Mouse (Mus musculus): Measurements from ENCODE around the gene Popdc3. TPM values are rescaled to one million over a fixed set of nuclear protein-coding genes. Genes with fewer than 3 reads are reported as not detected.

Popdc3 gene
- polyA plus RNA-seq, 1 experiment from 2014 or later: 0.75 TPM

DNA sequence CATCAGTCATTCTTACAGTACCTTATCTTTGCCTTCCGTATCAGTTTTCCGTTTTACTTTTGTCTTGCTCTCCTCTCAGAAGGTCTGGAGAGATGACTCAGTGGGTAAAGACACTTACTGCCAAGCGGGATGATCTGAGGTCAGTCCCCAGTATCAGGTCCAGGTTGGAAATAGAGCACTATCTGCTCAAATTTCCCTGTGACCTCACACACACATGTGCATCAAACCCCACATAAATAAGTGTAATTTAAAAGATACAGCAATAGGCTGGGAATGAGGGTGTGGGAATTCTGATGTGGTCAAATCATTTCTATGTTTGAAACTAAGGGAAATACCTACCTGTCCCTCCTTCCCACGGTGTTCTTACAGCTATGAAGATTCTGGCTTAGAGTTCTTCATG lies 121.6 kb downstream of the Popdc3 start:
- Histone ChIP-seq H3K4me2 (replicated peaks; ENCODE audit: low read depth, low read length) (no peak overlapping the region), H3K9ac (replicated peaks; ENCODE audit: low read length) (no peak overlapping the region), H3K9me3 (ENCODE audit: low read length) (no peaks in the 10 kb centered on the region), H3K4me3 (ENCODE audit: low read length) (no peak overlapping the region), H3K36me3 (ENCODE audit: insufficient read depth, low read length) (no peaks in the 10 kb centered on the region), H3K27me3 (ENCODE audit: insufficient read depth, low read length) (no peaks in the 10 kb centered on the region), H3K27ac (ENCODE audit: low read length) (no peak overlapping the region), H3K4me1 (ENCODE audit: insufficient read depth, low read length) (no peaks in the 10 kb centered on the region)
- WGBS: 79% methylated on average over 4 of the region's 4 CpGs
- ATAC-seq (ENCODE audit: low FRiP score, low TSS enrichment): no peak

DNA sequence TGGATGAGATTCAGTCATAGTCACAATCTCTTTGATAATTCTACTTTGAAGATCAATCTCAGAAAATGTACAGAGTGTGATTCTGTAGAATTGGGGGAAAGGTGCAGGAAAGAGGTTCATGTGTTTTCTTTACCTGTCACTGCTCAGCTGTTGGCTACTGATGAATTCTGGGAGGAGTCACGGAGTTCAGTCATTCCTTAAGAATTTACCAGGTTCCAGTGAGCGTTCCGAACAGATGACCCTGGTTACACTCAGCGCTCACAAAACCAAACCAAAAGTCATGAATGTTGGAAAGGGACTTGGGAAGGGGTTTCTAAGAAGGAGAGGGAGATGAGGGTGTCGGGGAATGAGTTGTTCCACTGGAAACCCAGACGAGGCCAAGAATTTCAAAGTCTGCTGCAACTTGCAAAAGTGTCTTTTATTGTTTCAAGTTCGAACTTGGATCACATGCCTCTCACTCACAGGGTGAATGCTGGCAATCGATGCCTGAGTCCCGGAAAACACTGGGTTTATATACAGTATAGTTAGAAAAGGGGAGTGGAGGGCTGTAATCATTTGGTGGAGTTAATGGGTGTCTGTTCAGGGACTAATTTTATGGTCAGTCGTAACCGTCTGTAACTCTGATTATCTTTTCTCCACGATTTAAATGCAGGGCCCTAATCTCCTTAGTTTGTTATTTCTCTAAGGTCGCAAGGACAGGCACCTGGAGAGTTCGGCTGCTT lies 125.6 kb downstream of the Popdc3 start:
- no peaks in the 10 kb centered on the region for H3K4me1 ChIP-seq (ENCODE audit: insufficient read depth, low read length)
- no peak overlapping the region for H3K27ac ChIP-seq (ENCODE audit: low read length)
- WGBS: 33% methylated on average over 14 of the region's 14 CpGs
- H3K27me3 ChIP-seq (ENCODE audit: insufficient read depth, low read length): no peaks in the 10 kb centered on the region
- no peaks in the 10 kb centered on the region for H3K36me3 ChIP-seq (ENCODE audit: insufficient read depth, low read length)
- no peaks in the 10 kb centered on the region for H3K9me3 ChIP-seq (ENCODE audit: low read length)
- no peak overlapping the region for H3K4me2 ChIP-seq (replicated peaks; ENCODE audit: low read depth, low read length)
- no peak overlapping the region for H3K4me3 ChIP-seq (ENCODE audit: low read length)
- ATAC-seq (ENCODE audit: low FRiP score, low TSS enrichment): no peak
- H3K9ac ChIP-seq (replicated peaks; ENCODE audit: low read length): no peak overlapping the region

DNA sequence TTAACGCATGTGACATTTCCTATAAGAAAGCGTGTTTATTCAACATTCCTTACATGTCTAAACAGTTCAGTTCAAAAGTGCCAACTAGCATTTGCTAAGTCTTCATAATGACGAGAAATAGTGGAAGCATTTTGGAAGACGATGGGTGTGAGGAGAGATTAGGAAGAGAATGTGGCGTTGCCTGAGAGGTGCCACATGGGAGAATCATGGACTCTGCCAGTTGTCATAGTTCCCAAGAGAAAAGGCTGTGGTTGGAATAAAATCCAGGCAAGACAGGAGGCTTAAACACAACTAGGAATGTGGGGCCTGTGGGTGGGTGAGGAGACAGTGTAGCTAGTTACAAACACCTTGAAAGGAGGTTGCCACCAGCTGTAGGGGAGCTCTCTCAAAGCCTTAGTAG lies 127.3 kb downstream of the Popdc3 start:
- no peak overlapping the region for H3K4me2 ChIP-seq (replicated peaks; ENCODE audit: low read depth, low read length)
- H3K4me1 ChIP-seq (ENCODE audit: insufficient read depth, low read length): no peaks in the 10 kb centered on the region
- H3K36me3 ChIP-seq (ENCODE audit: insufficient read depth, low read length): no peaks in the 10 kb centered on the region
- no peak overlapping the region for H3K27ac ChIP-seq (ENCODE audit: low read length)
- H3K27me3 ChIP-seq (ENCODE audit: insufficient read depth, low read length): no peaks in the 10 kb centered on the region
- 92% methylated on average over 5 of the region's 5 CpGs for WGBS
- no peak overlapping the region for H3K9ac ChIP-seq (replicated peaks; ENCODE audit: low read length)
- no peak for ATAC-seq (ENCODE audit: low FRiP score, low TSS enrichment)
- H3K9me3 ChIP-seq (ENCODE audit: low read length): no peaks in the 10 kb centered on the region
- H3K4me3 ChIP-seq (ENCODE audit: low read length): no peak overlapping the region

DNA sequence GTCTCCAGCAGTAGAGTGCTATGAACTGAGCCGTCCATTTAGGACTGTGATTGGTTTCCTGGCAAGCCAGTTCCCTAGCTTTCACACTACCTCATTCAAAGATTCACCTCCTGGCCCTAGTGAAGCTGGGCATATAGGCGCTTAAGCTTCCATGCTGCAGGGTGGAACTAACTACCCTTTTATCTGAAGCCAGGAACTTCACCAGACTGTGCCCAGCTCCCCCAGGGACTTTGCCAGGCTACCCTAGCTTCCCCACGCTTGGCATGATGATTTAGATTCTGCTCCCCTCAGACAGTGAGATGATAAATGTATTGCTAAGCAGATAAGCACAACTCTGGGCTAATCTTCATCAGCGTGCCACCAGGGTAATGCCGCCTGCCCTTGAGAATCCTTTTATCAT lies 133.2 kb downstream of the Popdc3 start:
- H3K27ac ChIP-seq (ENCODE audit: low read length): no peak overlapping the region
- no peak overlapping the region for H3K4me3 ChIP-seq (ENCODE audit: low read length)
- H3K9ac ChIP-seq (replicated peaks; ENCODE audit: low read length): no peak overlapping the region
- WGBS: 82% methylated on average over 5 of the region's 5 CpGs
- H3K36me3 ChIP-seq (ENCODE audit: insufficient read depth, low read length): no peaks in the 10 kb centered on the region
- H3K4me2 ChIP-seq (replicated peaks; ENCODE audit: low read depth, low read length): no peak overlapping the region
- H3K9me3 ChIP-seq (ENCODE audit: low read length): no peaks in the 10 kb centered on the region
- no peak for ATAC-seq (ENCODE audit: low FRiP score, low TSS enrichment)
- H3K27me3 ChIP-seq (ENCODE audit: insufficient read depth, low read length): no peaks in the 10 kb centered on the region
- H3K4me1 ChIP-seq (ENCODE audit: insufficient read depth, low read length): no peaks in the 10 kb centered on the region

DNA sequence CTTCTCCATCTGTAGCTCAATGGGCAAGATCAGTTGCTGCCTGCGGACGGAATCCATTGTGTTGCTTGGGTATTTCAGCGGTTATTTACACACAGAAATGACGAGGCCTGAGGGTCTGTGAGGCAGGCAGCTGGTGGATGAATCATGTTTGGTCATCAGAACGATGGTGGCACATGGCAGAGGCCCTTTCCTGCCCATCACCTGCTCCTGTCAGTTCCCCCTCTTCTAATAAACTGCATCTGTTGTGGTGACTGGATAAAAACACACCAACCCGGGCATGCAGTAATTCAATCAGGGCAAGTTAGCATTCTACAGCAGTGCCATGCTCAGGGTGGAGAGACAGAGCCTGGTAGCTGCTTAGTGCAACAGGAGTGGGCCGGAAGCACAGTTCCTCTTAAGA lies 133.7 kb downstream of the Popdc3 start:
- ATAC-seq (ENCODE audit: low FRiP score, low TSS enrichment): no peak
- WGBS: 66% methylated on average over 7 of the region's 7 CpGs
- no peak overlapping the region for H3K4me2 ChIP-seq (replicated peaks; ENCODE audit: low read depth, low read length)

DNA sequence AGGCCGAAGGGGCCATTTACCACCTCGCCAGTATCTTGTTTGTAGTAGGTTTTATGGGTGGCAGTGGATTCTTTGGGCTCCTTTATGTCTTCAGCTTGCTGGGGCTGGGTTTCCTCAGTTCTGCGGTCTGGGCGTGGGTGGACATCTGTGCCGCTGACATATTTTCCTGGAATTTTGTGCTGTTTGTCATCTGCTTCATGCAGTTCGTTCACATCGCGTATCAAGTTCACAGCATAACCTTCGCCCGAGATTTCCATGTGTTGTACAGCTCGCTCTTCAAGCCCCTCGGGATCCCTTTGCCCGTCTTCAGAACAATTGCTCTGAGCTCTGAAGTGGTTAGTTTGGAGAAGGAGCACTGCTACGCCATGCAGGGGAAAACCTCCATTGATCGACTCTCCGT lies 137.0 kb downstream of the Popdc3 start:
- Histone ChIP-seq H3K9me3 (ENCODE audit: low read length) (0 out of 2 replicates have a peak, but pooled peaks cover 3% of the 10 kb centered on the region), H3K27me3 (ENCODE audit: insufficient read depth, low read length) (no peaks in the 10 kb centered on the region), H3K36me3 (ENCODE audit: insufficient read depth, low read length) (no peaks in the 10 kb centered on the region), H3K4me2 (replicated peaks; ENCODE audit: low read depth, low read length) (no peak overlapping the region), H3K4me3 (ENCODE audit: low read length) (no peak overlapping the region), H3K4me1 (ENCODE audit: insufficient read depth, low read length) (no peaks in the 10 kb centered on the region), H3K27ac (ENCODE audit: low read length) (no peak overlapping the region), H3K9ac (replicated peaks; ENCODE audit: low read length) (no peak overlapping the region)
- ATAC-seq (ENCODE audit: low FRiP score, low TSS enrichment): no peak
- WGBS: 87% methylated on average over 16 of the region's 16 CpGs

More for the DNA sequence above, 133.7 kb downstream of the Popdc3 start:
- Histone ChIP-seq H3K9me3 (ENCODE audit: low read length) (no peaks in the 10 kb centered on the region), H3K36me3 (ENCODE audit: insufficient read depth, low read length) (no peaks in the 10 kb centered on the region), H3K27me3 (ENCODE audit: insufficient read depth, low read length) (no peaks in the 10 kb centered on the region), H3K27ac (ENCODE audit: low read length) (no peak overlapping the region), H3K4me1 (ENCODE audit: insufficient read depth, low read length) (no peaks in the 10 kb centered on the region), H3K4me3 (ENCODE audit: low read length) (no peak overlapping the region), H3K9ac (replicated peaks; ENCODE audit: low read length) (no peak overlapping the region)

DNA sequence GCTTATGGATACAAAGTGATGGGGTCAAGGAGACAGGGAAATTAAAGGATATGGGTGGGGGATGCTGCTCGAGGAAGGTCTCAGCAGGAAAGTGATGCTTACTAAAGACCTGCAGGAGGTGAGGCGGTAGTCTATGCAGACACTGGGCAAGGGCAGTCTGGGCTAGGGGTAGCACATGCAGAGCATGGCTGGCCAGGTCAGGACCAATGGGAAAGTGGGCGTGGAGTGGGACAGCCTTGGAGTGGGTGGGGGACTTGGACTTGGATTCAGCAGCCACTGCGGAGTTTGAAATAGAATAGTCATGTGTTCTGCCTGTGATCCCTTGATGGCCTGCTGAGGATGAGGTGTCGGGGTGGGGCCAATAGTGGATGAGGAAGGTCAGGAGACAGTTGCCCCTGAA lies 141.0 kb downstream of the Popdc3 start:
- Histone ChIP-seq H3K9me3 (ENCODE audit: low read length) (0 out of 2 replicates have a peak, but pooled peaks cover 3% of the 10 kb centered on the region), H3K27me3 (ENCODE audit: insufficient read depth, low read length) (no peaks in the 10 kb centered on the region), H3K27ac (ENCODE audit: low read length) (no peak overlapping the region), H3K9ac (replicated peaks; ENCODE audit: low read length) (no peak overlapping the region), H3K36me3 (ENCODE audit: insufficient read depth, low read length) (no peaks in the 10 kb centered on the region), H3K4me3 (ENCODE audit: low read length) (no peak overlapping the region), H3K4me1 (ENCODE audit: insufficient read depth, low read length) (no peaks in the 10 kb centered on the region), H3K4me2 (replicated peaks; ENCODE audit: low read depth, low read length) (no peak overlapping the region)
- 87% methylated on average over 5 of the region's 5 CpGs for WGBS
- ATAC-seq (ENCODE audit: low FRiP score, low TSS enrichment): no peak

DNA sequence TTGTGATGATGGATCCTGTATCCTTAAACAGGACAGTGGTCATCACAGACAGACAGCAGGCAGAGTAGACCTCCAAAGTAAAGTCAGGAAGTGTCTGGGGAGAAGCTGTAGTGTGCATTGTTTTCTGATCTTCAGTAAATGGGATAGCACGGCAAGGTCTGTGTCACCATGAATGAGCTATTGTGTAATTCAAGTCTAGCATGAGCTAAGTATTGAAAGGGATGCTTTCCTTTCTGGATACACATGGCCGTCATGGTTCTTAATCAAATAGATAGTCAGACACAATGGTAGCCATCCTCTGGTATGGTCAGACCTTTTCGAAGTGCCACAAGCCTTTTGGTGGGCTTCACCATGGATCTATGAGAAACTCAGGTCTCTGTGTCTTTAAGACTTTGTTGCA lies 142.4 kb downstream of the Popdc3 start:
- H3K4me1 ChIP-seq (ENCODE audit: insufficient read depth, low read length): no peaks in the 10 kb centered on the region
- H3K4me3 ChIP-seq (ENCODE audit: low read length): no peak overlapping the region
- ATAC-seq (ENCODE audit: low FRiP score, low TSS enrichment): no peak
- 0 out of 2 replicates have a peak, but pooled peaks cover 3% of the 10 kb centered on the region for H3K9me3 ChIP-seq (ENCODE audit: low read length)
- no peak overlapping the region for H3K9ac ChIP-seq (replicated peaks; ENCODE audit: low read length)
- H3K27ac ChIP-seq (ENCODE audit: low read length): no peak overlapping the region
- 82% methylated on average over 3 of the region's 3 CpGs for WGBS
- H3K4me2 ChIP-seq (replicated peaks; ENCODE audit: low read depth, low read length): no peak overlapping the region
- no peaks in the 10 kb centered on the region for H3K36me3 ChIP-seq (ENCODE audit: insufficient read depth, low read length)
- H3K27me3 ChIP-seq (ENCODE audit: insufficient read depth, low read length): no peaks in the 10 kb centered on the region

DNA sequence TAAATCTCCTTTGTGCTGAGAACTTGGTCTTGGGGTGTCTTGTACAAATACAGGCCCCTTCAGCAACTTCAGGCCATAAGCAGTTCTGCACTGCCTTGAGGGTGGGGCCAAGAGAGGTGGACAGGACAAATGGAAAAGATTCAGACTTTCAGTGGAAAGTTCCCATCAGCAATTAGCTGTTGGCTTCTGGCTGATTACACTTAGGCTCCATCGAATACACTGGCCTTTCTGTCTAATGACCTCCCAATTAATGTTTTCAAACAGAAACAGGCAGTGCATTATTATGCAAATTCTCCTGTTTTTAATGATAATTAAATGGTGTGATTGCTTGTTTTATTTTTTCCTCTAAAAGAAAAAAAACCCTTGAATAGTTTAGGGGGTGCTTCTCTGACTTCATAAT lies 146.3 kb downstream of the Popdc3 start:
- H3K4me2 ChIP-seq (replicated peaks; ENCODE audit: low read depth, low read length): no peak overlapping the region
- H3K4me1 ChIP-seq (ENCODE audit: insufficient read depth, low read length): no peaks in the 10 kb centered on the region
- H3K9me3 ChIP-seq (ENCODE audit: low read length): no peaks in the 10 kb centered on the region
- no peak overlapping the region for H3K4me3 ChIP-seq (ENCODE audit: low read length)
- no peak overlapping the region for H3K9ac ChIP-seq (replicated peaks; ENCODE audit: low read length)
- WGBS: 30% methylated on average over 1 of the region's 1 CpGs
- no peak overlapping the region for H3K27ac ChIP-seq (ENCODE audit: low read length)
- H3K36me3 ChIP-seq (ENCODE audit: insufficient read depth, low read length): no peaks in the 10 kb centered on the region
- no peak for ATAC-seq (ENCODE audit: low FRiP score, low TSS enrichment)
- H3K27me3 ChIP-seq (ENCODE audit: insufficient read depth, low read length): no peaks in the 10 kb centered on the region

DNA sequence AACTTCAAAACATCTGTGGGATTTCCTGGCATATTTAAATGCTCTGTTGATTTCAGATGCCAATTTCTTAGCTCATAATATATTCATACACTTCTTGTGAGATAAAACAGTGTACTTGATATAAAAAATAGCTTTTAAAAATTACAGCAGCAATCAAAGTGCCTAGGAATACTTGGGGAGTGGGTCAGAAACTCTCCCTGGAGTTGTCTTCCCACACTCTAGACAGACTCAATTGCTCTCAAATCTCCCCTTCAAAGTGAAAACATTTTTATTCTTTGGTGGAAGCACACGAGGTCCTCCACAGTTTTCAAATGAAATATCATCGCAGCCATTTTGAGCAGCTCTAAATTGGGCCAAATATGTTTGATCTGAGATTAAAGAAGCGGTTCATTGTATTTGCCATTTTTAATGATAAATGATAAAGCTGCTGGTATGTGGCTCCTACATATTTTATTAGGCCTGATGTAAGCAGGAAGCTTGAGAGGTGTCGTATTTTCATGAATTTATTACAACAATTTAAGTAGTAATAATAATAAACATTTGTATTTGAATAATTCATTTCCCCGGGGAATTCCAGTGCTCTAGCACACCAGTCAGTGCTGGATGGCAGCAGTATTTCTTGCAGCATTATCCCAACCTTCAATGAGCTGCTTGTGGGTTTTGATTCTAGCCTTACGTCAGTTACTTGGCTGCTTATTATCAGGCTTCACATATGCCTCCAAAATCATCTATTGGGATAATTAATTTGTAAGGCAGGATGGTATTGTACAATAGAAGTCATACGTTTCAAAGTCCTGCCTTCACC lies 150.5 kb downstream of the Popdc3 start:
- Histone ChIP-seq H3K4me3 (ENCODE audit: low read length) (no peak overlapping the region), H3K36me3 (ENCODE audit: insufficient read depth, low read length) (no peaks in the 10 kb centered on the region), H3K4me1 (ENCODE audit: insufficient read depth, low read length) (no peaks in the 10 kb centered on the region), H3K4me2 (replicated peaks; ENCODE audit: low read depth, low read length) (no peak overlapping the region), H3K9me3 (ENCODE audit: low read length) (no peaks in the 10 kb centered on the region), H3K27me3 (ENCODE audit: insufficient read depth, low read length) (no peaks in the 10 kb centered on the region), H3K27ac (ENCODE audit: low read length) (no peak overlapping the region), H3K9ac (replicated peaks; ENCODE audit: low read length) (no peak overlapping the region)
- 83% methylated on average over 7 of the region's 7 CpGs for WGBS
- no peak for ATAC-seq (ENCODE audit: low FRiP score, low TSS enrichment)
